Mouse (Mus musculus): Measurements from ENCODE around the gene Gpr4. TPM values are rescaled to one million over a fixed set of nuclear protein-coding genes. Genes with fewer than 3 reads are reported as not detected.
A peak's percentile ranks its signal among the peaks of the same experiment; 100 is the strongest.

Gpr4 gene
- polyA plus RNA-seq, 1 experiment from 2014 or later: 2.9 TPM

- no peak for ATAC-seq (ENCODE audit: low read depth)
- WGBS: 47% methylated on average over 8 of the region's 8 CpGs
Measured at GRCm38 (mm10) chr7:19171831-19172230, 40.5 kb upstream of the Gpr4 start.

GRCm38 (mm10) chr7:19172874-19173273 lies 39.5 kb upstream of the Gpr4 start:
- H3K36me3 ChIP-seq (ENCODE audit: control insufficient read depth, insufficient read depth, low read length): no peaks in the 10 kb centered on the region
- no peaks in the 10 kb centered on the region for H3K9me3 ChIP-seq (ENCODE audit: control insufficient read depth, low read length)
- no peak overlapping the region for H3K27ac ChIP-seq (ENCODE audit: low read depth, low read length)
- H3K4me1 ChIP-seq (ENCODE audit: control insufficient read depth, insufficient read depth, low read length): peaks cover 9% of the 10 kb centered on the region
- peak overlapping the region; percentile 38 for H3K4me2 ChIP-seq (ENCODE audit: low read depth, low read length)
- H3K9ac ChIP-seq (replicated peaks; ENCODE audit: low read depth, low read length): 0 out of 2 replicates have a peak overlapping the region, but pooled peaks have one; percentile 4
- ATAC-seq (ENCODE audit: low read depth): no peak
- WGBS: 5% methylated on average over 17 of the region's 17 CpGs
- peak overlapping the region; percentile 11; the same call in 1 of the 2 replicates for H3K4me3 ChIP-seq (ENCODE audit: low read depth, low read length)
- 0 out of 2 replicates have a peak, but pooled peaks cover 3% of the 10 kb centered on the region for H3K27me3 ChIP-seq (ENCODE audit: control insufficient read depth, insufficient read depth, low read length)

More at GRCm38 (mm10) chr7:19171831-19172230, 40.5 kb upstream of the Gpr4 start:
- H3K36me3 ChIP-seq (ENCODE audit: control insufficient read depth, insufficient read depth, low read length): no peaks in the 10 kb centered on the region
- H3K27me3 ChIP-seq (ENCODE audit: control insufficient read depth, insufficient read depth, low read length): no peaks in the 10 kb centered on the region
- H3K4me2 ChIP-seq (ENCODE audit: low read depth, low read length): no peak overlapping the region
- no peak overlapping the region for H3K9ac ChIP-seq (replicated peaks; ENCODE audit: low read depth, low read length)
- no peaks in the 10 kb centered on the region for H3K4me1 ChIP-seq (ENCODE audit: control insufficient read depth, insufficient read depth, low read length)
- no peaks in the 10 kb centered on the region for H3K9me3 ChIP-seq (ENCODE audit: control insufficient read depth, low read length)
- no peak overlapping the region for H3K4me3 ChIP-seq (ENCODE audit: low read depth, low read length)
- no peak overlapping the region for H3K27ac ChIP-seq (ENCODE audit: low read depth, low read length)

GRCm38 (mm10) chr7:19175708-19176515 lies 36.4 kb upstream of the Gpr4 start, which contains the start of gene Eml2:
Eml2 (plus strand) TSS chr7:19176421.
- peak within 1 kb of the TSS; percentile 52 for H3K9ac ChIP-seq (replicated peaks; ENCODE audit: low read depth, low read length)
- ATAC-seq (ENCODE audit: low read depth): peak; percentile 96
- peak within 1 kb of the TSS; percentile 74 for H3K27ac ChIP-seq (ENCODE audit: low read depth, low read length)
- H3K4me2 ChIP-seq (ENCODE audit: low read depth, low read length): peak within 1 kb of the TSS; percentile 67
- H3K36me3 ChIP-seq (ENCODE audit: control insufficient read depth, insufficient read depth, low read length): no peaks in the 10 kb centered on the region
- 0 out of 2 replicates have a peak, but pooled peaks cover 9% of the 10 kb centered on the region for H3K27me3 ChIP-seq (ENCODE audit: control insufficient read depth, insufficient read depth, low read length)
- peaks cover 13% of the 10 kb centered on the region for H3K4me1 ChIP-seq (ENCODE audit: control insufficient read depth, insufficient read depth, low read length)
- peak within 1 kb of the TSS; percentile 46 for H3K4me3 ChIP-seq (ENCODE audit: low read depth, low read length)
- no peaks in the 10 kb centered on the region for H3K9me3 ChIP-seq (ENCODE audit: control insufficient read depth, low read length)
- under 1% methylated on average over 30 of the region's 30 CpGs for WGBS

GRCm38 (mm10) chr7:19176516-19176947 lies 35.8 kb upstream of the Gpr4 start:
- Histone ChIP-seq H3K4me1 (ENCODE audit: control insufficient read depth, insufficient read depth, low read length) (peaks cover 14% of the 10 kb centered on the region), H3K27me3 (ENCODE audit: control insufficient read depth, insufficient read depth, low read length) (0 out of 2 replicates have a peak, but pooled peaks cover 9% of the 10 kb centered on the region)
- WGBS: 1% methylated on average over 21 of the region's 21 CpGs

GRCm38 (mm10) chr7:19177216-19177615 lies 35.1 kb upstream of the Gpr4 start:
- ATAC-seq (ENCODE audit: low read depth): no peak
- peak overlapping the region; percentile 67 for H3K4me2 ChIP-seq (ENCODE audit: low read depth, low read length)
- H3K9me3 ChIP-seq (ENCODE audit: control insufficient read depth, low read length): no peaks in the 10 kb centered on the region
- H3K27me3 ChIP-seq (ENCODE audit: control insufficient read depth, insufficient read depth, low read length): 0 out of 2 replicates have a peak, but pooled peaks cover 9% of the 10 kb centered on the region
- H3K4me1 ChIP-seq (ENCODE audit: control insufficient read depth, insufficient read depth, low read length): peaks cover 16% of the 10 kb centered on the region
- H3K4me3 ChIP-seq (ENCODE audit: low read depth, low read length): peak overlapping the region; percentile 46
- peaks cover 6% of the 10 kb centered on the region; the same call in 1 of the 2 replicates for H3K36me3 ChIP-seq (ENCODE audit: control insufficient read depth, insufficient read depth, low read length)
- peak overlapping the region; percentile 52 for H3K9ac ChIP-seq (replicated peaks; ENCODE audit: low read depth, low read length)
- WGBS: 68% methylated on average over 7 of the region's 7 CpGs
- no peak overlapping the region for H3K27ac ChIP-seq (ENCODE audit: low read depth, low read length)

More at GRCm38 (mm10) chr7:19176516-19176947, 35.8 kb upstream of the Gpr4 start:
- Histone ChIP-seq H3K4me2 (ENCODE audit: low read depth, low read length) (peak overlapping the region; percentile 67), H3K4me3 (ENCODE audit: low read depth, low read length) (peak overlapping the region; percentile 46), H3K9ac (replicated peaks; ENCODE audit: low read depth, low read length) (peak overlapping the region; percentile 52), H3K9me3 (ENCODE audit: control insufficient read depth, low read length) (no peaks in the 10 kb centered on the region), H3K27ac (ENCODE audit: low read depth, low read length) (peak overlapping the region; percentile 74), H3K36me3 (ENCODE audit: control insufficient read depth, insufficient read depth, low read length) (peaks cover 2% of the 10 kb centered on the region; the same call in 1 of the 2 replicates)
- ATAC-seq (ENCODE audit: low read depth): peak; percentile 55

GRCm38 (mm10) chr7:19178035-19178434 lies 34.3 kb upstream of the Gpr4 start:
- H3K4me3 ChIP-seq (ENCODE audit: low read depth, low read length): peak overlapping the region; percentile 13; the same call in 1 of the 2 replicates
- peaks cover 16% of the 10 kb centered on the region for H3K4me1 ChIP-seq (ENCODE audit: control insufficient read depth, insufficient read depth, low read length)
- 8% methylated on average over 18 of the region's 18 CpGs for WGBS
- ATAC-seq (ENCODE audit: low read depth): no peak
- H3K9me3 ChIP-seq (ENCODE audit: control insufficient read depth, low read length): no peaks in the 10 kb centered on the region
- no peak overlapping the region for H3K27ac ChIP-seq (ENCODE audit: low read depth, low read length)
- H3K4me2 ChIP-seq (ENCODE audit: low read depth, low read length): peak overlapping the region; percentile 67
- H3K9ac ChIP-seq (replicated peaks; ENCODE audit: low read depth, low read length): no peak overlapping the region
- H3K27me3 ChIP-seq (ENCODE audit: control insufficient read depth, insufficient read depth, low read length): 0 out of 2 replicates have a peak, but pooled peaks cover 9% of the 10 kb centered on the region
- H3K36me3 ChIP-seq (ENCODE audit: control insufficient read depth, insufficient read depth, low read length): peaks cover 8% of the 10 kb centered on the region; the same call in 1 of the 2 replicates

GRCm38 (mm10) chr7:19178443-19179092 lies 33.8 kb upstream of the Gpr4 start:
- no peak for ATAC-seq (ENCODE audit: low read depth)
- H3K9ac ChIP-seq (replicated peaks; ENCODE audit: low read depth, low read length): no peak overlapping the region
- 7% methylated on average over 27 of the region's 27 CpGs for WGBS

GRCm38 (mm10) chr7:19179173-19179572 lies 33.2 kb upstream of the Gpr4 start:
- Histone ChIP-seq H3K36me3 (ENCODE audit: control insufficient read depth, insufficient read depth, low read length) (peaks cover 12% of the 10 kb centered on the region; the same call in 1 of the 2 replicates), H3K27me3 (ENCODE audit: control insufficient read depth, insufficient read depth, low read length) (0 out of 2 replicates have a peak, but pooled peaks cover 9% of the 10 kb centered on the region), H3K9me3 (ENCODE audit: control insufficient read depth, low read length) (no peaks in the 10 kb centered on the region), H3K4me2 (ENCODE audit: low read depth, low read length) (peak overlapping the region; percentile 67), H3K27ac (ENCODE audit: low read depth, low read length) (no peak overlapping the region), H3K9ac (replicated peaks; ENCODE audit: low read depth, low read length) (0 out of 2 replicates have a peak overlapping the region, but pooled peaks have one; percentile 11), H3K4me1 (ENCODE audit: control insufficient read depth, insufficient read depth, low read length) (peaks cover 16% of the 10 kb centered on the region), H3K4me3 (ENCODE audit: low read depth, low read length) (peak overlapping the region; percentile 26)
- ATAC-seq (ENCODE audit: low read depth): no peak
- WGBS: under 1% methylated on average over 29 of the region's 32 CpGs

More at GRCm38 (mm10) chr7:19178443-19179092, 33.8 kb upstream of the Gpr4 start:
- peaks cover 16% of the 10 kb centered on the region for H3K4me1 ChIP-seq (ENCODE audit: control insufficient read depth, insufficient read depth, low read length)
- H3K27ac ChIP-seq (ENCODE audit: low read depth, low read length): no peak overlapping the region
- peaks cover 9% of the 10 kb centered on the region; the same call in 1 of the 2 replicates for H3K36me3 ChIP-seq (ENCODE audit: control insufficient read depth, insufficient read depth, low read length)
- H3K9me3 ChIP-seq (ENCODE audit: control insufficient read depth, low read length): no peaks in the 10 kb centered on the region
- peak overlapping the region; percentile 67 for H3K4me2 ChIP-seq (ENCODE audit: low read depth, low read length)
- H3K4me3 ChIP-seq (ENCODE audit: low read depth, low read length): peak overlapping the region; percentile 26; the same call in 1 of the 2 replicates
- 0 out of 2 replicates have a peak, but pooled peaks cover 9% of the 10 kb centered on the region for H3K27me3 ChIP-seq (ENCODE audit: control insufficient read depth, insufficient read depth, low read length)
